Mouse (Mus musculus) 3134 (cell line): Measurements from ENCODE around the gene Paxbp1.

Experiments used
- DNase-seq: peaks from one replicate; pipeline ENCODE4 v3.0.0-alpha.2; 2011; ENCODE audit warnings: low spot score; ENCODE audit not compliant: insufficient read length; ENCODE audit errors: extremely low read depth

Gene Paxbp1

DNA sequence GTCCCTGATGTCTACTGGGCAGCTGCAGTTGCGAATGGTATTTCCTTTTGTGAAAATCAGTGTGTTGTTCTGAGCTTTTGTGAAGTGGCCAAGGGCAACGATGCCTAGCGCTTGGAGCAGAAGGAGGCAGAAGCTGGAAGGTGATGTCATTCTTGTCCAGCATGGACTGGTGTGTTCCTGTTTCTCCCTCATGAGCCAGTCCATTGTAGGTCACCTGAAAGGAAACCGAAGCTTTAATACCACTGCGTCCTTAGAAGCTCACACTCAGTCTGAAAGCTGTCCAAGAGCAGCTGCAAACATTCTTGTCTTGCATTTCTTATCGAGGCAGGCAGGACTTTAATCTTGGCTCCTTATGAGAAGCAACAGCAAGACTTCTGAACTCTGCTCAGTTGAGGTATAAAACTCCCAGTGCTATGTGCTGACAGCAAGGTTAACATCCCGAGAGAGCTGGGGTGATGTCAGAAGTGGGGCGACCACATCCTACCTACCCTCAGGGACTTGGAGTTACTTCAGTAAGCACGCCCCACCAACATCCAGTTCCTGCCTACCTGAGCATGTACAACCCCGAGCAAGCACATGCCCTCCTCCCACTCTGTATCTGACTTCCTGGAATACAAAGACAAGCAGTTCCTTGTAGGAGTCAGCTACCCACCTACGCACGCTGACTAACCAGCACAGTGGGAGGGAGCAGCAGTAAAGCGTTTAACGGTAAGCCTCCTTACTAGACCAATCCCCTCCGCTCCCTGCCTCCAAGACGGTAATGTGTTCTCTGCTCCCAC lies 11.9 kb upstream of the Paxbp1 start:
- no peak for DNase-seq

DNA sequence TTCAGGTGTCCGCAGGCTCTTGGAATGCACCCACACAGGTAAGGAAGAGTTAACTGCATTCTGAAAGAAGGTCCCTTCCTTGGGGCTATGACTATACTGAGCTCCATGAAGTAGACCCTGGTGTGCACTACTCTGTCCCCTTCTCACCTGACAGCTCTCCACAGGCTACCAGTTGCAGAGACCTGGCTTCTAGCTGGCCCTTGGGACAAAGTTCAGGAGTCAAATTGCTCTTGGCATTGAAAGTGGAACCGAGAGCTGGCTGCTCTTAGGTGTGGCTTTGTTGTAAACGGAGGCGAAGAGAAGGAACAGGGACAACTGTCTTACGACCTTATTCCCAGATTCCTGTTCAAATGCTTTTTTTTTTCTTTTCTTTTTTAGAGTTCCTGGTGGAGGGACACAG lies 10.8 kb upstream of the Paxbp1 start:
- no peak for DNase-seq

DNA sequence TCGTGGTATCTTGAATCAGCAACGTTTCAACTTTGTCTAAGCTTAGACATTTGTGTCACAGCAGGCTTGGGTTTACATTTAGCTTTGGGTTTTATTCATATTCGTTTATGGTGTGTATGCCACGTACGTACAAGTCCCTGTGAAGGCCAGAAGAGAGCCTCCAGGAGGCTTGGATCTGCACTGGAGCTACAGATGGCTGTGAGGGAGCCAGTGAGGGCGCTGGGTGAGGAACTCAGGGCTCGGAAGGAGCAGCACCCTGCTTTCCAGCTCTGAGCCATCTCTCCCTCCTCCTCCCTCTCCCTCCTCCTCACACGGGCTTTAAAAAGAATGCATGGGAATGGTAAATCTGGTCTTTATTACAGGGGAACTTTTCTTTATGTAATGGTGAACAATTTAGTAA lies 9.3 kb upstream of the Paxbp1 start:
- DNase-seq, result no peak

DNA sequence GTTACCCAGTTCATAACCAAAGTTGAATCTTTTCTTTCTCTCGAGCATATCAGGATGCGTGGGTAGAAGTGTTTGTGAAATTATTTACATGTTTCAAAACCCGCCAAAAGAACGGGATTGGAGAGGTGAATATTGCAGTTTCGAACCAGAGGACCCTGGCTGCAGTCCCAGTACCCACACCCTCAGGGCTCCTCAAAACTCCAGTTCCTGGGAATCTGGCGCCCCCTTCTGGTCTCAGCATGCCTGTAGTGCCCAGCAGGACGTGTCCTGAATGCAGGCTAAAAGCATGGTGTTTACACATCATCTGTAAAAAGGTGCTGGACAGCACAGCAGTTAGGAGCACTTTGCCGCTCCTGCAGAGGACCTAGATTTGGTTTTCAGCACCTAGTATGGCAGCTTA lies 1.2 kb upstream of the Paxbp1 start:
- DNase-seq, result peak; percentile 18

DNA sequence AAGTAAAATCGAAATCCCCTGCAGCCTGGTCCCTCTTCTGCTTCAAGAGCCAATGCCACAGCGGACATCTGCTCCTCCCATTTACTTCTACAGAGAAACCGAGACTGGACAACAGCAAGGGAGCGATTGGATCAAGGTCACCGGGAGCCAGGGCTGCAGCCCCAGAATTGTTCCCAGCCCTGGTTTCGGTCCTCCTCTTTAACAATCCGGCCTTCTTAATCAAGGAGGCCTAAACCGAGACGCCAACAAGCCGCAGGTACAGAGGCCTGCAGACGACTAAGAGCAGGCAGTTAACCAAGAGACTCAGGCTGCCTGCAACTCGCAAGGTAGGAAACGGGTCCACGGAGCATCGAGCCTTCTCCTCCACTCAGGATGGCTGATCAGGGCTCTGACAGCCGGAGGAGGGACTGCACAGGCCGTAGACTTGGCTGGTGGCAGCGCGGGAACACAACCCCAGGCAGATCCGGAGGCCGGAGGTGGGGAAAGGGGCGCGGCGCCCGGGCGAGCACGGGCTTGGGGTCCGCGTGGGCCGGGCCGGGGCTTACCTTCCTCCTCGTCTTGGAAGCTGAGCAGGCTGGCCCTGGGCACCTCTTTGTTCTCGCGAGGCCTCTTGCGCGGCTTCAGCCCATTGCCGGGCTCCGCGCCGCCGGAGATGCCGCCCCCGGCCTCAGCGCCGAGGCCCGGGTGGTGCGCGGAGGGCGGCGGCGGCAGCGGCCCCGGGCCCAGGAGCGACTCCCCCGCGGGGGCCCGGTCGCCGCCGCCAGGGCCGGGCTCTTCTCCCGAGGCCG lies 688 bp downstream of the Paxbp1 start:
- peak; percentile 72 for DNase-seq

DNA sequence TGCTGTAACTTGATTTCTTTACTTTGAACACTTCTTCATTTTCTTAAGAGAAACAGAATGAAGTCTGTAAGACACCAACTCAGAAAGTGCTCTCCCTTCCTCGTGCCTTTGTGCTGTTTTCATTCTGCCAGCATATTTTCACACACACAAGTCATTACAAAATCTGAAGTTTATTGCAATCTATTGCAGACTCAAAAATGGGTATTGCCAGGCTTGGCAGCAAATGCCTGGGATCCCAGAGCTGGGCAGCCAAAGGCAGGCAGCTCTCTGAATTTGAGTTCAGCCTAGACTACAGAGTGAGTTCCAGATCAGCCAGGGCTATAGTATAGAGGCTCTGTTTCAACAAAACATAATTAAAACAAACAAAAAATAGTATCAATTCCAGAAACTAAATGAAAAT lies 1.7 kb downstream of the Paxbp1 start:
- DNase-seq, result no peak

DNA sequence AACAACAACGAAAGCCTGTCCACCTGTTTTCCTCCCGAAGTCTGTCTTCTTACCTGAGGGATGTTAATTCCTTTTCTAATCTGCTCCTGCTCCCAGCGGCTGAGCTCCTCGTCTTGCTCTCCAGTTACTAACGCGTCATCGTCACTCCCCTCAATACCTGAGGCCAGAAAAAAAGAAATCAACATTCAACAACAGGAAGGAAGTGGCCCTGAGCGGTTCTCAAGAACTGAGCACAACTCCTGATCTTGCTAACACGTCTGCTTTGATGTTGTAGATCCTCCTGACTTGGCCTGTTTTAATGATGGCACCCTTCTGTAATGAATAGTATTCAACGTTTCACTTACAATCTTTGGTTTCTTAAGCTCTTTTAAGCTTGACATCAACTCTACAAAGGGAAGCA lies 8.5 kb downstream of the Paxbp1 start:
- no peak for DNase-seq

DNA sequence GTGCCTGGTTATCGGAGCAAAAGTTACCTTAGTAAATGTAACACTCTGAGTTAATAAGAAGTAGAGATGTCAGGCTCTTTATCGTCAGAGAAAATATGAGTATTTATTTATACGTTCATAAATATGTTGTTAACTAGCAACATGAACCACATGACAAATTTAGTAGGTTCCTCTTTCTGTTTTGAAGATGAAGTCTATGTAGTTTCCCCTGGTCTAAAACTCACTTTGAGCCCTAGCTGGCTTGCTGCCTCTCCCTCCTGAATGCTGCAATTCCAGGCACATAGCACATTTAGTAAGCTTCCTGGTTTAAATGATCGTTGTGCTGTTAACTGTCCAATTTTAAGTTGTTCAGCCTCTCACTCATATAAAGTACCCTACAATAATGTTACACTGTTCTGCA lies 13.6 kb downstream of the Paxbp1 start:
- no peak for DNase-seq

DNA sequence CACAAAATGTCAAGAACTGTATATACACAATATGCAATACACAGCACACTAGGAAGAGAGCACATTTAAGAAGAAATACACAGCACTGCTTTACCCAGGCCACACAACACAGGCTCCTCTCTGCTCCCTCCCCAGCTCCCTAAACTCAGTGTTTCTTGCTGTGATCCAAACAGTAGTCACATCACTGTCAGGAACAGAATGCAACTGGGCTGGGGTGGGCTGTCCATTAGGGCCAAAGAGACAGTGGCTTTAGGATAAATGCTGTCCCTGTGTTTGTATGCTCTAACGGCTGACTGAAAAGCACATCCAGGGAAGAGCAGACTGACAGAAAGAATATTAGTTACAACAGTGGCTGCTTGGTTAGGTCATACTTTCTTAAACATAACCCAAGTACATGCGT lies 14.4 kb downstream of the Paxbp1 start:
- no peak for DNase-seq

DNA sequence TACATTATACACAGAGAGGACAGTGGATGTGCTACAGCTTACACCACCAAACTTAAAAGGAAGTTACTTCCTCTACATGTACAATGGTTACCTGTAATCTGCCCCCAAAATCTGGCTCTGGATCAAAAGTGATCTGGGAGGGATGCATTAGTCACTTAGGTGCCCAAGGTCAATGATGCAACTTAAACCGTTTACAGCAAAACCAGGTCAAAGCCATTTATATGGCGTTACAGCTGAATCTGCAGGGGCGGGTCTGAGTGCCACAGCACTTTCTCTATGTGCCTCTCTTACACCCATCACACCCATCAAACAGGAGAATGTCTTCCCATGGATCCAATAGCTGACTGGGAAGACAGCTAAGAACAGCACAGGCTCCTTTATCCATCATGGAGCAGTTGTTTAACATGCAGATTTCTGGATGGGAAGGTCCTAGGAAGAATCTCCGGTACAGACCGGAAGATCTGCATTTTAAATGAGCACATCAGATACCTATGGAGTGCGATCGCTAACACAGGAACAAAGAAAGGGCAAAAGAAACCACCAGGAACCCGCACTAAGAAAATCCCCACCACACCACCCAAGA lies 15.1 kb downstream of the Paxbp1 start:
- DNase-seq, result no peak

DNA sequence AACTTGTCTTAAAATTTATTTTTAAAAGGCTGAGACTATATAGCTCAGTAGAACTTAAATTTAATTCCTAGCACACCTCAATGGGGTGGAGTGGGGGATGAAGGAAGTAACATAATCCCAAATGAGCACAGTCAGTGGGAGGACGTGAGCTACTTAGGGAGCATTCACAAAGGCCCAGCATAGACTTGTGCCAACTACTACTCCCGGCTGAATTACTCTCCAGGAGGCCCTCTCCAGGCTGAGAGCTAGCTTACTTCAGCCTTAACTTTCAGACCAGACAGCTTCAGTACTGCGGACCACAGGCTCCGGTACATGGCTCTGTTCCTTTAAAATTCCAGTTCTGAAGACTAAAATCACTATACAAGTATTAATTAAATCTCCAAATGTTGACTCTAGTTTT lies 18.1 kb downstream of the Paxbp1 start:
- DNase-seq, result no peak

DNA sequence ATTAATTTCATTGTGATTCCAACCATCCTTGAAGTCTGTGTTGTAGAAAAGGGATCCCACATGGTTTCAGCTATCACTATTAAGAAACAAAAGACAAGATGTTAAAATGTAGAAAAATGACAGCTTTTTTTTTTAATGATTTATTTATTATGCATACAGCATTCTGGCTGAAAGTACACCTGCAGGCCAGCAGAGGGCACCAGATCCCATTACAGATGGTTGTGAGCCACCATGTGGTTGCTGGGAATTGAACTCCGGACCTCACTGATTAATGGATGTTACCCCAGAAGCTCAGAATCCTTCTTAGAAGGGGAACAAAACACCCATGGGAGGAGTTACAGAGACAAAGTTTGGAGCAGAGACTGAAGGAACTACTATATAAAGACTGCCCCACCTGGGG lies 21.0 kb downstream of the Paxbp1 start:
- no peak for DNase-seq

DNA sequence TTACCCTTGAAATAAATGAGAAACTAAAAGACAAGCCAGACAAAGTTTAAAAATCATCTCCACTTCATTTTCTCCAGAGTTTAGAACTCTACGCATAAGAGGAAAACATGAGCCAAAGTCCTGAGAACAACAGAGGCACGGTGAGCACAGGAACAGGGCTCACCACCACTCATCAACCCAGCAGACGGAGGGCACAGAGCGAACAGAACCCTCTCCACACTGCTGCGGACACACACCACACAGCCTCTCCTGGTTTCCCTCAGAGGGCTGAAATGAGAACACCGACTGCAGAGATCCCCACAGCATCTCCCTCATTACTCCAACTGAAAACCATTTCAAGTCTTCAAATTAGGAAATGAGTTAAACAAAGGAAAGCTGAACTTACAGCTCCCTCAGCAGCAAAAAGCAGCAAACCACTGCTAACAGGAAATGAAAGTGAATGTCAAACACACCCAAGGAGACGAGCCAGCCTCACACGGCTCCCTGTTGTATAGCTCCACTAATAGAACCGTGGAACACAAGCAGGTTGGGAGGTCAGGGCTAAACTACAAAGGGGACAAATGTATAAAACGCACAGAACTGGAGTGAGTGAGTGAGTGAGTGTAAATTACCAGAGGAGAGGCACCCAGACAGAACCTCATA lies 23.4 kb downstream of the Paxbp1 start:
- no peak for DNase-seq

DNA sequence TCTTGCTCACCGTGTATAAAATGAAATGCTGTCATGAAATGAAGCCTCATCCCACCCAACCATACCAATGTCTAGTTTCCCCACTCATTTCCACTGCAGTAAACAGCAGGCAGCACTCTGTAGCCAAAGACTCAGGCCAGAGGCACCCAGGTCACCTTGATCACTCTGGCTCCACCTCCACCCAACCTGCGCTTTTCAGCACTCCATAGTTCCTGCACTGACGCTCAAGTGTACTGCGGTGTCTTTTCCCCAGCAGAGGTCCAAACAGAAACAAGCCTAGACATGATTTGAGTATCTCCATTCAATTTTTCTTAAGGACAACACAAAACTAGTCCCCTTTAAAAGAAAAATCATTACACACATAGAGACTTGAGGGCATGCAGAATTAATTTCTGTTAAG lies 24.9 kb downstream of the Paxbp1 start:
- DNase-seq, result no peak

DNA sequence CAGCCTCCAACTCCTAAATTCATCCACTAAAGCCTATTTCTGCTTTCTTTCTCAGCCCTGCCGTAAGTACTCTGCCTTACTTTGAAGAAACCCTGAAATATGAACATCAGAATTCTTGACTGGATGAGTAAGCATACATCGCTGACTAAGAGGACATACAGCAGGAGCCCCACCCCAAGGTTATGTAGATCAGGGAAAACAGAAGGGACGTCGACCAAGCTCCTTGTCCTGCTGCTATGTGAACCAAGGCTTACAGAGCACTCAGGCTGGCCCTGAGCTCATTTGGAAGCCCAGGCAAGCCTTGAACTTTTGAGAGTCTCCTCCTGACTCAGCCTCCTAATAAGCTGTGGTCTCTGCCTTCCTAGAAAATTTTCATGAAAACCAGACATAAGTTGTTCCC lies 28.6 kb downstream of the Paxbp1 start:
- DNase-seq, result no peak

DNA sequence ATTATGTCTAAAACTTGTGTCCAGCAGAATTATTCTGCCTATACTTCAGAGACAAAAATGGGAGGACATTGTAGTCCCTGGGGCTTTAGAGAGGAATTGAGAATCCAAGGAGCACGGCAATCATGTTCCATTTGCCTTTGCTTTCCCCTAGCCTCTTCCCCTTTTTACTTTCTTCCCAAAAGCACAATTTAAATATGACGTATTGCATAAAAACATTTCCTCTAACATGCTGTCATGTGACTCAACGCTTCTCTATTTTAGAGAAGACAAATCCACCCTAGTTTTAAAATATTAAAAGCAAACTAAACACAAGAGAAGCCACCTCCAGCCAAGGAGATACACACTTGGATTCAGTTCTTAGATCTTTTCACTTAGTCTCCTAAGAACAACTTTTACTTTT lies 32.5 kb downstream of the Paxbp1 start:
- no peak for DNase-seq

DNA sequence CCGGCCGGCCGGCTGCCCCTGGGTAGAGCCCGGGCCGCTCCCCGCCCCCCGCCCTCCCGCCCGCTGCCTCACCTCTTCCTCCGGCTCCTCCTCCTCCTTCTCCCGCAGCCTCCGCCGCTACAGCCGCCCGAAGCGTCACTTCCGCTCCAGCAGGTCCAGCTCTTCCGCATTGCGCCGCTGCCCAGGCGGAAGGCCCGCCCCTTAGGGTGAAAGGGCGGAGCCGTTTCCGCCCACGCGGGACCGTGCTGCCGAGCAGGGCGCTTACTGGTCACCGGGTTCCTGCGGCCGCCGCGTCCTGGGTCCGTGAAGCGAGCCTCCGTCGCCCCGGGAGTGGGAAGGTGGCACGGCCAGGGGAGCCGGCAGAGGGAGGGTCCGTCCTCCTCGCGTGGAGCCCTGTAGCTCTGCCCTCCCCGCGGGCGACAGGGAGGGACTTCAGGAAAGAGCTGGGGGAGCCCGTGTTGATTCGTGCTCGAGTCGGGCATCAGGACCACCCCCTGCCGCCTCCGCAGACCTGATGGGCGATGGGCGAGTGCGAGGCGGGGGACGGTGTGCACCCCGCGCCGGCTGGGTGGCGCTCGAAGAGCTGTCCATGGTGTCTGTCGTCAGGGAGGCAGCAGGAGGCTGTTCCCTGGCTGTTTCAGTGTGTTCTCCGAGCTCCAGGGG lies 33.2 kb downstream of the Paxbp1 start, which contains the start of gene Synj1:
Gene Synj1, minus strand, starts transcription at position 288 of the 663 bp plus-strand sequence.
- peak; percentile 94 for DNase-seq

DNA sequence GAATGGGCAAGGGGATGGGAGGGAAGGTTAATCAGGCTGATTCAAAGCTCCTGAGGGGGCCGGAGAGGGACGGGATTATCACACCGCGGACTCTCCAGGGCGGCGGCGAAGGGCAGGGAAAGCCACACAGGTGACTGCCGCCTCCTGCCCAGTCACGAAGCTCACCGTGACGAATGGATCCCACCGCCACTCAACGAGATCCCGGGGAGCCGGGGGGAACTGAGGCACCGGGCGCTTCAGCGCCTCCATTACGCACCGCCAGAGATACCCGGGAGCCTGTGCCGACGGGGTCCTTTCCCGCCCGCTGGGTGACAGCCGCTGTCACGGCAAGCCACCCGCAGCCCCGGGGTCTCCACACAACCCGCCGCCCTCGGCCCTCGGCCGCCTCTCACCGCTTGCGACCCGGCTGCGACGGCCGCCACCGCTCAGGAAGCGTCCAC lies 33.7 kb downstream of the Paxbp1 start:
- peak; percentile 70 for DNase-seq

DNA sequence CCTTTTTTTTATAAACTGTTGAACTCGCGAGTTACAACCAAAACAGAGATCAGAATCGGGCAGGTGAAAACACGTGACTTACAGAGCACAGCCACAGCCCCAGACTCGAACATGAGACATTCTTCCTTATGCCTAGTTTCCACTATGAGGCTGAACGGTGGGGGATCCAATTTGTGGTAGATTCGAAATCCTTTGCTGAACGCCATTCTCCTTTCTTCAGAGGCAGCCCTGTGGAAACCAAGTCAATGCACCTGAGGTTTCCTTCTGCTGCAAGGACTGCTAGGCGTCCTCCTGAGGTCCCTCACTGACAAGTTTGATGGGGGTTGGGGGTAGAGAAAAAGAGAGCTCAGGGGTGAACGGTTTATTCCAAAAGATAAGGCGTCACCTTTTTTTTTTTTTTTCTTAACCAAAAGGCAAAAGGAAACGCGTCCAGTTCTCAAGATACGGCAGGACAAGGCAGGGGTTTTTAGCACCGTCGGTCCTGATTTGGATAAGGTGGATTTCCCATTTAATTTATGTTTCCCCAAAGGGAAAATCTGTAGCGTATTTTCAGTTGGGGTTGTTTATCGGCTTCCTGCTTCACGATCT lies 34.3 kb downstream of the Paxbp1 start:
- no peak for DNase-seq

DNA sequence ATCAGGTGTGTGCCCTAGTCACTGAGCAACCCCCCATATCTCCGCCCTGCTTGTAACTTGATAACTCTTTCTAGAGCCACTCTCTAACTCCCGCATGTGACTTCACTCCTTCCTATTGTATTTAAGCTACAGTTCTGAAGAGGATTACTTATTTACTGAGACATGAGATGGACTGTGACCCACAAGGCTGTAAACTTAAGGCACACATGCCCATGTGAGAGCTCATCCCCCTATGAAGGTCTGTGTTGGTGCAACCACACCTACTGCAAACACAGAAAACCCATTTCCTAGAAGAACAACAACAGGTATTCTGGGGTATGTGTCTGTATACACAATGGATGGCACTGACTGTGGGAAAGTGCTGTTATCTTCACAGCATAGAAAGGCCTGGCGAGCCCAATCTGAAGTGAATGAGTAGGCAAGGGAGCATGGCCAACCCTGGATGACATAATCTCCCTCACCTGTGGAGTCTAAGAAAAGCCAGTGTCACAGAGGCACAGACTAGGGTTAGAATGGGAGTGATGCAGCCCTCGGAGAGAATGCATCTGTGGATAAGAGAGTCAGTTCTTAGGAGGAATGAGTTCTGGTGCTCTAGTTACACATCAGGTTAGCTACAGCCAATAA lies 39.3 kb downstream of the Paxbp1 start:
- DNase-seq, result no peak
